Mouse (Mus musculus) kidney, embryonic 16.5 days (tissue): ENCODE data around the gene Spocd1. TPM values are rescaled to one million over a fixed set of nuclear protein-coding genes. Genes with fewer than 3 reads are reported as not detected.

Experiments
- ATAC-seq: fragments of 200-750 bp; cut with Nextera tagmentation; 2 replicates; pipeline ENCODE4 v1.8.0; 2017; ENCODE audit warnings: moderate TSS enrichment; ENCODE audit not compliant: low FRiP score, low TSS enrichment
- H3K27ac ChIP-seq: fragments of 300-500 bp; sonication (generic); 2 replicates; pipeline ENCODE4 v1.5.1; 2014; ENCODE audit warnings: low read length
- H3K27me3 ChIP-seq: fragments of 300-500 bp; sonication (generic); 2 replicates; pipeline ENCODE4 v1.6.1; 2014; ENCODE audit warnings: low read length, control low read depth, mixed read lengths; ENCODE audit not compliant: insufficient read depth
- H3K36me3 ChIP-seq: fragments of 300-500 bp; sonication (generic); 2 replicates; pipeline ENCODE4 v1.6.1; 2014; ENCODE audit warnings: low read length, control low read depth, mixed read lengths; ENCODE audit not compliant: insufficient read depth
- H3K4me1 ChIP-seq: fragments of 300-500 bp; sonication (generic); 2 replicates; pipeline ENCODE4 v1.6.1; 2014; ENCODE audit warnings: low read length, control low read depth, mixed read lengths; ENCODE audit not compliant: insufficient read depth
- H3K4me2 ChIP-seq: fragments of 300-500 bp; sonication (generic); replicated peaks from 2 replicates; pipeline ENCODE4 v1.6.1; 2014; ENCODE audit warnings: low read depth, low read length
- H3K4me3 ChIP-seq: fragments of 300-500 bp; sonication (generic); 2 replicates; pipeline ENCODE4 v1.5.1; 2014; ENCODE audit warnings: mild to moderate bottlenecking, low read length
- H3K9ac ChIP-seq: fragments of 300-500 bp; sonication (generic); replicated peaks from 2 replicates; pipeline ENCODE4 v1.6.1; 2014; ENCODE audit warnings: low read length
- H3K9me3 ChIP-seq: fragments of 300-500 bp; sonication (generic); 2 replicates; pipeline ENCODE4 v1.6.1; 2016; ENCODE audit warnings: low read length, control low read depth
- WGBS: fragments of 180-500 bp; shearing (Covaris S2); extraction: QIAGEN DNeasy Blood & Tissue Kit; methylation state at CpG from one replicate; pipeline ENCODE4 v1.1.7; 2014; 5-methylcytosine and 5-hydroxymethylcytosine counted together
- polyA plus RNA-seq: library from polyadenylated mRNA; unstranded; fragments of >200 nt; fragmentation: Nextera tagmentation; extraction: Ambion mirVana; gene quantifications from 2 replicates; pipeline ENCODE4 v1.2.1, GENCODE M21; 2015

Spocd1 gene
- polyA plus RNA-seq, 1 experiment from 2014 or later = 0.32 TPM

- no peaks in the 10 kb centered on the region for H3K27me3 ChIP-seq
- H3K4me2 ChIP-seq = no peak overlapping the region
- H3K9me3 ChIP-seq = no peaks in the 10 kb centered on the region
- H3K27ac ChIP-seq = no peak overlapping the region
- WGBS = 41% methylated on average over 13 of the region's 13 CpGs
- no peak overlapping the region for H3K4me3 ChIP-seq
- ATAC-seq = no peak
- H3K9ac ChIP-seq = no peak overlapping the region
- no peaks in the 10 kb centered on the region for H3K36me3 ChIP-seq
- H3K4me1 ChIP-seq = 0 out of 2 replicates have a peak, but pooled peaks cover 4% of the 10 kb centered on the region
These were observed 38.3 kb downstream of the Spocd1 start for GRCm38 (mm10) chr4:129967024-129968014.

GRCm38 (mm10) chr4:129970168-129970567 lies 41.1 kb downstream of the Spocd1 start:
- WGBS = 57% methylated on average over 8 of the region's 8 CpGs
- Histone ChIP-seq H3K4me3 (no peak overlapping the region), H3K9ac (no peak overlapping the region), H3K27ac (no peak overlapping the region), H3K36me3 (no peaks in the 10 kb centered on the region), H3K9me3 (no peaks in the 10 kb centered on the region), H3K4me1 (0 out of 2 replicates have a peak, but pooled peaks cover 4% of the 10 kb centered on the region), H3K4me2 (no peak overlapping the region), H3K27me3 (peaks cover 17% of the 10 kb centered on the region; the same call in 1 of the 2 replicates)
- no peak for ATAC-seq

DNA sequence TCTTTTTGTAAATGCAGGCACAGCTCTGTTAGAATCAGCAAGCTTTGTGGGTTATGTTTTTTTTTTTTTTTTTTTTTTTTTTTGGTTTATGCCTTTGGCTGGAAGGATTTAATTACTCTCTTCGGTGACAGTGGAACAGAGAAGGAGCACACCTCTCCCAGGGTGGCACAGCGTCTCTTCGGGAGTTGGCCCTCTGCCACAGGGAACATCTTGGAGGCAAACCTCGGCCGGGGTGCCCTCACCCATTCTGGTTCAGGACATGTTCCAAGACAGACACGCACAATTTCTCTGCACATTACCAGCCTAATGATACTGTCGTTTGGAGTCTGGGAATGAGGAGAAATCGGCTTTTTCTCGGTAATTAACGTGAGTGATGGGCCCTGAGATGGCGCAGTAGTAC lies 41.8 kb downstream of the Spocd1 start:
- Histone ChIP-seq H3K36me3 (no peaks in the 10 kb centered on the region), H3K9ac (no peak overlapping the region), H3K27ac (no peak overlapping the region), H3K4me1 (0 out of 2 replicates have a peak, but pooled peaks cover 4% of the 10 kb centered on the region), H3K4me3 (no peak overlapping the region), H3K9me3 (no peaks in the 10 kb centered on the region), H3K4me2 (no peak overlapping the region), H3K27me3 (peaks cover 20% of the 10 kb centered on the region; the same call in 1 of the 2 replicates)
- no peak for ATAC-seq
- 77% methylated on average over 11 of the region's 11 CpGs for WGBS

DNA sequence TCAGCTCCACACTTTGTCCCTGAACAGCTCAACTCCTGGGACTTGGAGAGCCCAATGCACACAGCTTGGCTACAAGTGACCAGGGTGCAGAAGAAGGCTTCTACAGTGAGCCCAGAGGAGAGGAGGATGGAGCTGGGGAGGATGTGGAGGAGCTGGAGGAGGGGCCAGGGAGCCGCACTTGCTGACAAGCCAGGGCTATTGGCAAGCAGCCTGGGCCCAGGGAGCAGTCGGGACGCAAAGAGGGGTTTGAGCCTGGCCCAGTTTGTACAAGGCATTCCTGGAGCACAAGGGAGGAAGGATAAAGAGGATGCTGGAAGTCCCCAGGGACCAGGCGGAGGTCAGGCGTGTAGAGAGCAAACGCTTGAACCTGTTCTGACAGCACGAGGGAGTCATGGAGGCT lies 42.9 kb downstream of the Spocd1 start:
- Histone ChIP-seq H3K27ac (no peak overlapping the region), H3K4me1 (no peaks in the 10 kb centered on the region), H3K27me3 (peaks cover 20% of the 10 kb centered on the region; the same call in 1 of the 2 replicates), H3K9ac (no peak overlapping the region), H3K9me3 (no peaks in the 10 kb centered on the region), H3K4me3 (no peak overlapping the region), H3K4me2 (no peak overlapping the region), H3K36me3 (no peaks in the 10 kb centered on the region)
- no peak for ATAC-seq
- whole genome bisulfite sequencing = 34% methylated on average over 7 of the region's 7 CpGs

- Histone ChIP-seq H3K9me3 (no peaks in the 10 kb centered on the region), H3K27me3 (peaks cover 20% of the 10 kb centered on the region; the same call in 1 of the 2 replicates), H3K27ac (no peak overlapping the region), H3K4me2 (no peak overlapping the region), H3K9ac (no peak overlapping the region), H3K4me3 (no peak overlapping the region), H3K4me1 (no peaks in the 10 kb centered on the region; the same call in 1 of the 2 replicates), H3K36me3 (no peaks in the 10 kb centered on the region)
- no peak for ATAC-seq
- 69% methylated on average over 9 of the region's 9 CpGs for WGBS
These were observed 45.2 kb downstream of the Spocd1 start for GRCm38 (mm10) chr4:129974285-129974684.

DNA sequence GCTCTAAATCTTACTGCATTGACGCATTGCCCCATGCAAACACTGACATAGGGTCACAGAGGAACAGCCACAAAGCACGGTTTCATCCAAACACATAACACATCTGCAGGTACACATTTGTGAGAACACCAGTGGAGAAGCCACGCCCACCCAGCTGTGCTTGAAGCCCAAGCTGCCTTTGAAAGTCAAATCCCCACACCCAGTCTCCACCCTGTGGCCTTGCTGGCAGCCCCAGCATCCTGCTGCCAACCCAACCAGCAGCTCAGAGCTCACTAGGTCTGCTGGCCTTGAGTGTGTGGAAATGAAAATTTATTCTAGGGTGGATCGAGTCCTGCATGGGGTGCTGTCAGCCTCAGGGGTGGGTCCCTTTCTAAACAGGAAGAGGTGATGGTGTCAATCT lies 48.2 kb downstream of the Spocd1 start:
- no peak overlapping the region for H3K9ac ChIP-seq

DNA sequence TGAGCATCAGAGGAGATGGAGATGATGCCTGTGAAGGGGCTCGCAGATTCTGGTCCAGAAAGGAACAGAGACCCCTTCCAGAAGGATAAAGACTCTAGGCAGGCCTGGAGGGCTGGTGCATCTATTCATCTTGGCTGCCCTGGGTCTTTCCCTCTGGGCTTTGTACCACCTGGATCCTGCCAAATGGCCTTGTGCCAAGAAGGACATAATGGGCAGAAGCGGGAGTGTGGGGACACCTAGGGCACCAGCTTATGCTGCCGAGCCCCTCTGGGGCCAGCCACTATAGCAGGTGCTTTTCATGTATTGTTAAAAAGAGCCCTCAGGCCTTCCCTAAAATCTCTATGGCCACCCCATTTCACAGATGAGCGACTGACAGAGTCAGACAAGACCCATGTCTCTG lies 49.2 kb downstream of the Spocd1 start:
- no peak overlapping the region for H3K27ac ChIP-seq
- 75% methylated on average over 4 of the region's 4 CpGs for WGBS
- H3K4me2 ChIP-seq = no peak overlapping the region
- no peaks in the 10 kb centered on the region for H3K36me3 ChIP-seq
- H3K27me3 ChIP-seq = peaks cover 20% of the 10 kb centered on the region
- H3K9ac ChIP-seq = no peak overlapping the region
- peaks cover 18% of the 10 kb centered on the region for H3K4me1 ChIP-seq
- no peak overlapping the region for H3K4me3 ChIP-seq
- no peak for ATAC-seq
- no peaks in the 10 kb centered on the region for H3K9me3 ChIP-seq

More for the DNA sequence above, 48.2 kb downstream of the Spocd1 start:
- Histone ChIP-seq H3K4me2 (no peak overlapping the region), H3K27me3 (peaks cover 26% of the 10 kb centered on the region), H3K36me3 (no peaks in the 10 kb centered on the region), H3K4me3 (no peak overlapping the region), H3K27ac (no peak overlapping the region), H3K9me3 (no peaks in the 10 kb centered on the region), H3K4me1 (peaks cover 12% of the 10 kb centered on the region)
- ATAC-seq = no peak
- WGBS = 60% methylated on average over 4 of the region's 4 CpGs

DNA sequence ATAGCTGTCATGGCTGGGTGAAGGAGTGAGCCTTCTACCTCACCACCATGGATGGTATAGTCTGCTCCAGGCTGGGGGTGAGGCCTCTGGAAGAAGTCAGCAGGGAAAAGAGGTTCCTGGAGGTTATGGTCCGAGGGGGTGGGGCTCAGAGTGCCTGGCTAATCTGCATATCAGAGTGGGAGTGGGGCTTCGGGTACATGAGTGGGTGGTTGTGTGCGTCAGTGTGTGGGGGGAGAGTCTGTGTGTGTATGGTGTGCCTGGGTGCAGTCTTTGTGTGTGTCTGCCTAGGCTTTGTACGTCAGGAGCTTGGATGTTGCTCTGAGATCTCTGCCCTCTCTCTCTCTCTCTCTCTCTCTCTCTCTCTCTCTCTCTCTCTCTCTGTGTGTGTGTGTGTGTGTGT lies 49.9 kb downstream of the Spocd1 start:
- Histone ChIP-seq H3K4me2 (no peak overlapping the region), H3K9me3 (no peaks in the 10 kb centered on the region), H3K4me3 (no peak overlapping the region), H3K9ac (no peak overlapping the region), H3K27me3 (peaks cover 20% of the 10 kb centered on the region), H3K4me1 (peaks cover 21% of the 10 kb centered on the region), H3K36me3 (no peaks in the 10 kb centered on the region), H3K27ac (no peak overlapping the region)
- no peak for ATAC-seq
- 56% methylated on average over 4 of the region's 4 CpGs for WGBS

- Histone ChIP-seq H3K36me3 (no peaks in the 10 kb centered on the region), H3K27ac (no peak overlapping the region), H3K9ac (no peak overlapping the region; the same call in 1 of the 2 replicates), H3K27me3 (peaks cover 31% of the 10 kb centered on the region), H3K4me2 (no peak overlapping the region), H3K9me3 (no peaks in the 10 kb centered on the region), H3K4me3 (no peak overlapping the region), H3K4me1 (peaks cover 40% of the 10 kb centered on the region)
- 0 out of 2 replicates have a peak, but pooled peaks have one; percentile 14 for ATAC-seq
- WGBS = 31% methylated on average over 11 of the region's 11 CpGs
These were observed 52.6 kb downstream of the Spocd1 start for GRCm38 (mm10) chr4:129981657-129982056.

DNA sequence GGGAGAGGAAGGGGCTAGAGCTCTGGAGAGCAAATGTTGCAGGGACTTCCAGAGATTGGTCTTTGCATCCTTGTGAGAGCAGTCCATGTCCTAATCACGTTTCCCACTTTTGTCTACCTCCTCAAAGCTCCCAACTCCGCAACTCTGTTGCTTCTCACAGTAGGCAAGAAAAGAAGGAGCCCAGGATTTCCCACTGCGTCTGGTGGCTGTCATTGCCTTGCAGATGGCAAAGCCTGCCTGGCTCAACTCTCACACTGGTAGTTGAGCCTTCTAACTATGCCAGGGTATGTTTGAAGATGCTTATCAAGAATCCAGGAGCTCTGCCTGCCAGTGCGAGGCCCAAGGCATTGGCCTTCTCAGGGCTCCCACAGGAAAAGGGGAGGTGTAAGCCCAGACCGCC lies 54.0 kb downstream of the Spocd1 start:
- Histone ChIP-seq H3K4me3 (no peak overlapping the region), H3K36me3 (no peaks in the 10 kb centered on the region), H3K27ac (no peak overlapping the region), H3K4me2 (no peak overlapping the region), H3K9me3 (no peaks in the 10 kb centered on the region), H3K27me3 (peaks cover 41% of the 10 kb centered on the region), H3K4me1 (peaks cover 50% of the 10 kb centered on the region), H3K9ac (no peak overlapping the region)
- no peak for ATAC-seq
- WGBS = 23% methylated on average over 5 of the region's 5 CpGs
